Mouse (Mus musculus) heart, embryonic 14.5 days (tissue): ENCODE measurements around the gene Pax5. TPM values are rescaled to one million over a fixed set of nuclear protein-coding genes. Genes with fewer than 3 reads are reported as not detected.

Experiments
- ATAC-seq: fragments of 200-750 bp; cut with Nextera tagmentation; 2 replicates; pipeline ENCODE4 v1.8.0; 2017; ENCODE audit warnings: low read depth, moderate TSS enrichment; ENCODE audit not compliant: insufficient number of reproducible peaks, insufficient read depth, low FRiP score
- H3K27ac ChIP-seq, 2 experiments: fragments of 200-500 bp in 1 of 2; fragments of 300-500 bp in 1 of 2; sonication (generic) in 1 of 2; replicated peaks in 1 of 2; 2 replicates each; pipeline ENCODE4 v1.5.1; 2012 to 2014; ENCODE audit warnings: low read depth in 2 of 2, low read length in 2 of 2, control low read depth in 1 of 2, mild to moderate bottlenecking in 1 of 2, mixed read lengths in 1 of 2; ENCODE audit not compliant: control insufficient read depth in 1 of 2, insufficient read depth in 1 of 2
- H3K27me3 ChIP-seq: fragments of 300-500 bp; sonication (generic); 2 replicates; pipeline ENCODE4 v1.6.1; 2014; ENCODE audit warnings: mild to moderate bottlenecking, low read length, control low read depth; ENCODE audit not compliant: control insufficient read depth, insufficient read depth
- H3K36me3 ChIP-seq: fragments of 300-500 bp; sonication (generic); 2 replicates; pipeline ENCODE4 v1.6.1; 2014; ENCODE audit warnings: mild to moderate bottlenecking, control low read depth, low read length, mixed read lengths; ENCODE audit not compliant: control insufficient read depth, insufficient read depth
- H3K4me1 ChIP-seq, 2 experiments: fragments of 200-500 bp in 1 of 2; fragments of 300-500 bp in 1 of 2; sonication (generic) in 1 of 2; 2 replicates each; pipeline ENCODE4 v1.6.1; 2012 to 2014; ENCODE audit warnings: low read length in 2 of 2, control low read depth in 1 of 2, mixed read lengths in 1 of 2; ENCODE audit not compliant: control insufficient read depth in 2 of 2, insufficient read depth in 2 of 2
- H3K4me2 ChIP-seq: fragments of 300-500 bp; sonication (generic); 2 replicates; pipeline ENCODE4 v1.6.1; 2014; ENCODE audit warnings: mild to moderate bottlenecking, low read length
- H3K4me3 ChIP-seq, 2 experiments: fragments of 200-500 bp in 1 of 2; fragments of 300-500 bp in 1 of 2; sonication (generic) in 1 of 2; 2 replicates each; pipeline ENCODE4 v1.5.1; 2012 to 2014; ENCODE audit warnings: low read length in 2 of 2, mild to moderate bottlenecking in 2 of 2, control low read depth in 1 of 2, low read depth in 1 of 2, moderate library complexity in 1 of 2; ENCODE audit not compliant: control insufficient read depth in 1 of 2, insufficient read depth in 1 of 2
- H3K9ac ChIP-seq: fragments of 300-500 bp; sonication (generic); 2 replicates; pipeline ENCODE4 v1.6.1; 2014; ENCODE audit warnings: mild to moderate bottlenecking, low read length
- H3K9me3 ChIP-seq: fragments of 300-500 bp; sonication (generic); 2 replicates; pipeline ENCODE4 v1.6.1; 2016; ENCODE audit warnings: low read length, control low read depth; ENCODE audit not compliant: control insufficient read depth
- WGBS: fragments of 180-500 bp; shearing (Covaris S2); extraction: QIAGEN DNeasy Blood & Tissue Kit; methylation state at CpG from one replicate; pipeline ENCODE4 v1.1.7; 2014; 5-methylcytosine and 5-hydroxymethylcytosine counted together
- polyA plus RNA-seq: library from polyadenylated mRNA; unstranded; fragments of >200 nt; fragmentation: Nextera tagmentation; extraction: Ambion mirVana; gene quantifications from 2 replicates; pipeline ENCODE4 v1.2.1, GENCODE M21; 2014

The Pax5 gene
- polyA plus RNA-seq, 1 experiment from 2014 or later = not detected

DNA sequence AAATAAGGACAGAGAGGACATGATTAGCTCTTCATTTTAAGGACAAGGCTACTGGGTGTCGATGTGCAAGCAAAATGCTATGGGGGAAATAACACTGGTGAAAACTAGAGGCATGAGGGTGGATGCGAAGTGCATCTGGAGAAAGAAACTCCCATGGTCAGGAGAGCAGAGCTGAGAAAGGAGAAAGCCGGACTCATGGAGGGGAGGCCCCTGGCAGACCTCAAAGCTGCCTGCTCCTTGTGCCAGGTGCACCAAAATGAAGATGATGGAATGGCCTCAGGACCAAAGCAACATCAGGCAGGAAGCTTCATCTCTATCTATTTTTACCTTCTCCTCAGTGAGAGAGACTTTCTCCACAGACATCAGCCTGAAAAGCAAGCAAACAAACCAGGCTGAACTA, 7.4 kb upstream of the Pax5 start:
- H3K27me3 ChIP-seq = peaks cover 68% of the 10 kb centered on the region
- no peaks in the 10 kb centered on the region for H3K9me3 ChIP-seq
- no peak overlapping the region for H3K9ac ChIP-seq
- WGBS = 67% methylated on average over 3 of the region's 3 CpGs
- H3K27ac ChIP-seq = no peak overlapping the region
- H3K4me2 ChIP-seq = no peak overlapping the region
- no peak for ATAC-seq
- H3K4me1 ChIP-seq = peaks cover 0 to 3% of the 10 kb centered on the region in 2 experiments; a peak in 2 of 4 replicates
- no peak overlapping the region for H3K4me3 ChIP-seq
- no peaks in the 10 kb centered on the region for H3K36me3 ChIP-seq

DNA sequence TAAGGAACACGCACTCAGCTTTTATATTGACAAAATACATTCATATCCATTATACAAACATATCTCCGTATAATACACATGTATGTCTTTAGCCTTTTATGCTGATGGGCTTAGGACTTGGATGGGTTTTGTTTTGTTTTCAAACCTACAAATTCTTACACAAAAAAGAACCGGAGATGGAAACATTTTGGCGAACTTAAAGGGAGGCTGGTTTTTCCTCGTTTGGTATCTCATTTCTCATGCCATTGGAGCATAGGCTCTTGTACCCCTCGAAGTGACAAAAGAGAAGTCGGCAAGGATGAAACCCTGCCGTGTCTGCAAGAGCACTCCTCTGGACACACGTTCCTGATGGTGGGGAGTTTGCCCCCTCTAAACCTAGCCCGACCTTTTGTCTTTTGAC, 6.1 kb upstream of the Pax5 start:
- Histone ChIP-seq H3K4me3 (no peak overlapping the region), H3K27me3 (peaks cover 80% of the 10 kb centered on the region), H3K4me1 (peaks cover 0 to 9% of the 10 kb centered on the region in 2 experiments; a peak in 3 of 4 replicates), H3K36me3 (no peaks in the 10 kb centered on the region), H3K27ac (no peak overlapping the region), H3K9me3 (no peaks in the 10 kb centered on the region), H3K4me2 (no peak overlapping the region), H3K9ac (no peak overlapping the region)
- WGBS = 5% methylated on average over 10 of the region's 10 CpGs
- ATAC-seq = no peak

DNA sequence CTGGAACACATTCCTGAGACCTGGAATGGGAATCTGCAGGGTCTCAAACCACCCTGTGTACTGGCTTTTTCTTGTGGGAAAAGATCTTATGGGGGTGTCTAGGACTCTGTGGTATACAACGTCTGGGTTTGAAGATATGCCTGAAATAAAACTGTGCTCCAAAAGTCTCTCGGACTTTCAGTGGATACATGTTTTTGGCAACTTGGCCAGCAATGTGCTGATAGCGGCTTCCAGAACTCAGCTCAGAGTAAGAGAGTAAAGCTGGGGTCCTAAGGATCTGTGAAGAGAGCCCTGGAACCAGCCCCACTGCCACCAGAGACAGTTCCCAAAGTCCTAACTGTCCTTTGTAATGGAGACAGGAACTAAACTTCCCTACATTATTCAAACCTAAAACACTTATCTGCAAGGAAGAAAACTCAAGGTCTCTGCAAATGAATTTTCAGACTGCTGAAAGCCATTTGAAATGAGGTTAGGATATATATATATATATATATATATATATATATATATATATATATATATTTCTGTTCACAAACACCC, 5.4 kb upstream of the Pax5 start:
- Histone ChIP-seq H3K4me3 (no peak overlapping the region), H3K27me3 (peaks cover 87% of the 10 kb centered on the region), H3K36me3 (no peaks in the 10 kb centered on the region), H3K4me2 (no peak overlapping the region), H3K27ac (no peak overlapping the region), H3K4me1 (peaks cover 0 to 9% of the 10 kb centered on the region in 2 experiments; a peak in 3 of 4 replicates), H3K9ac (no peak overlapping the region), H3K9me3 (no peaks in the 10 kb centered on the region)
- ATAC-seq = no peak
- 12% methylated on average over 3 of the region's 3 CpGs for WGBS

DNA sequence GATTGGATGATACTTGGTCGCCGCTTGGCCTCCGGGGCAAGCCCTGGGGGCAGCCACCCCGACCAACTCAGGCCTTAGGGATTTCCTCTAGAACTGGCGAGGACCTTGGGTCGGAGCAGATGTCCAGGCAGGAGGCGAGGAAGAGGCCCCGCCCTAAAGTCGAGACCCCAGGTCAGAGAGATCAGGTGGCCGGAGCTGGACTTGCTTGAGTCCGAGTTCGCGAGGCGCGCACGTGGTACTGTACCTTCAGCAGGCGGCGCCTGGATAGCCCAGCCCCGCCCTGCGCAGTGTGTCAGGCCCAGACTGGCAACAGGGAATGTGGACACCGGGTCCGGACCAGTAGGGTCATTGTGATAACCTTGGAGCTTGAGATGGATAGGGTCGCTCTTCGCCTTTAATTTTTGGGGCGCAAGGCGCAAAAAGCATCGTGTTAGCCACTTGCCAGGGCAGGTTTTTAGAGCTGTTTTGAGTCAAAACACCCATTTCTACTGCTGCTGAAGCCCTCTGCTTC, 3.9 kb upstream of the Pax5 start:
- WGBS = under 1% methylated on average over 27 of the region's 27 CpGs
- no peak overlapping the region for H3K9ac ChIP-seq
- H3K4me3 ChIP-seq = peak overlapping the region in 1 of 2 experiments; percentile 1; a peak in 1 of 4 replicates
- peaks cover 93% of the 10 kb centered on the region for H3K27me3 ChIP-seq
- H3K4me2 ChIP-seq = no peak overlapping the region
- ATAC-seq = no peak
- no peaks in the 10 kb centered on the region for H3K36me3 ChIP-seq
- no peak overlapping the region for H3K27ac ChIP-seq
- H3K4me1 ChIP-seq = peaks cover 0 to 9% of the 10 kb centered on the region in 2 experiments; a peak in 3 of 4 replicates
- H3K9me3 ChIP-seq = no peaks in the 10 kb centered on the region

DNA sequence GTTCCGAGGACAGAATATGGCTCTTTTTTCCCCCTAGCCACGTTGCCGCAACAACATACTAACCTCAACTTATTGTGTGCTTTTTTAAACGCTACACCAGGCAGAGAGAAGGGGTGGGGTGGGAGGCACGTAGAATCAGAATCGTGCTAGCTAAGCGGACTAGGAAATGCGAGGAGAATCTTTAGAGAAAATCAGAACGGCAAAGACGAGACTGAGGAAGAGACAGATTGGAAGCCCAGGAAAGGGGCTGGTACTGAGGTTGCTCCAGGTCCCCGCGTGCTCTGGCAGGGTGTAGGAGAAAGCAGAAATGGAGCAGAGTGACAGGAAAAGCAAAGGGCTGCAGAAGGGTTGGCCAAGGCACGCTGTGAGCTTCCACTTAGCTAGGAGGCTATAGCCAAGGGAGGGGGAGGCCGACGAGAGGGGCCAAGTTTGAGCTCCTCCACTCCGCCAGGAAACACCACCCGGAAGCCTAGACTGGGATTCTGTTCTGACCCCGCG, 3.3 kb upstream of the Pax5 start:
- ATAC-seq = no peak
- peaks cover 96% of the 10 kb centered on the region for H3K27me3 ChIP-seq
- H3K9me3 ChIP-seq = no peaks in the 10 kb centered on the region
- H3K4me1 ChIP-seq = peaks cover 0 to 9% of the 10 kb centered on the region in 2 experiments; a peak in 3 of 4 replicates
- no peak overlapping the region for H3K27ac ChIP-seq
- no peak overlapping the region for H3K9ac ChIP-seq
- WGBS = 2% methylated on average over 19 of the region's 19 CpGs
- H3K4me2 ChIP-seq = no peak overlapping the region
- no peaks in the 10 kb centered on the region for H3K36me3 ChIP-seq
- peak overlapping the region in 1 of 2 experiments; percentile 1; a peak in 1 of 4 replicates for H3K4me3 ChIP-seq

DNA sequence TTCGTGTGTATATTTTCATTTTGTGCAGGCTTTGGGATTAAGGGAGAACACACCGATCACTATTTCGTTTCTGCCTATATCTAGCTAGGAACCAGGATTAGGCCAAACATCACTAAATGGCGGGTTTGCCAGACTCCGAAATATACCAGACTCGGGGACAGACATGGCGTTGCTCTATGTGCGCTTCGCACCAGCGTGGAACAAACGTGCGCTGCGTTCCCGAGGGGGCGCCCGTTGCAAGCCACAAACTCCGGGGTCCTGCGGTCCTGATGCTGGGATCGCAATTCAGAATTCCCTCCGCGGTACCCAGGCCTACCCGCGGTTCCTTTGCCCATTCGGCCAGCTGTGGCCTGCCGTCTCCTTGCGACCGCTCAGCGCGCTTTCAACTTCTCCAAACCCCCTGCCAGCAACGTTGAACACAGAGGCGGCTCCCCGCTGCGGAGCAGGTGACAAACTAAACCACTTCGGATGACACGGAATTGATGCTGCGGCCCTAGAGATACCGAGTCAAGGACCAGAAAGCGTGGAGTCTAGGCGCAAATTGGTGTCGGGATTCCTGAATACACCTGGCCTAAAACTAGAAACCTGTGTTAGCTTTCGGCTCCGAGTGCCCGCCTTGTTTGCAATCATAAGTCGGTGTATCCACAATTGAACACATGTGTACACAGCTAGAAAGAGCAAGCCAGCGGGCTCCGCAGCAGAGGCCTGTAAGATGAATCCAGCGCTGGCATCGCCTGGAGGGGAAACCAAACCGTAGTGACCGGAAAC, 2.7 kb upstream of the Pax5 start:
- Histone ChIP-seq H3K36me3 (no peaks in the 10 kb centered on the region), H3K9me3 (no peaks in the 10 kb centered on the region), H3K27me3 (peaks cover 96% of the 10 kb centered on the region), H3K9ac (no peak overlapping the region), H3K4me1 (peaks cover 0 to 9% of the 10 kb centered on the region in 2 experiments; a peak in 3 of 4 replicates), H3K4me3 (peak overlapping the region in 1 of 2 experiments; percentile 19; a peak in 2 of 4 replicates), H3K27ac (no peak overlapping the region), H3K4me2 (peak overlapping the region; percentile 38; the same call in 1 of the 2 replicates)
- WGBS = 2% methylated on average over 50 of the region's 50 CpGs
- no peak for ATAC-seq

DNA sequence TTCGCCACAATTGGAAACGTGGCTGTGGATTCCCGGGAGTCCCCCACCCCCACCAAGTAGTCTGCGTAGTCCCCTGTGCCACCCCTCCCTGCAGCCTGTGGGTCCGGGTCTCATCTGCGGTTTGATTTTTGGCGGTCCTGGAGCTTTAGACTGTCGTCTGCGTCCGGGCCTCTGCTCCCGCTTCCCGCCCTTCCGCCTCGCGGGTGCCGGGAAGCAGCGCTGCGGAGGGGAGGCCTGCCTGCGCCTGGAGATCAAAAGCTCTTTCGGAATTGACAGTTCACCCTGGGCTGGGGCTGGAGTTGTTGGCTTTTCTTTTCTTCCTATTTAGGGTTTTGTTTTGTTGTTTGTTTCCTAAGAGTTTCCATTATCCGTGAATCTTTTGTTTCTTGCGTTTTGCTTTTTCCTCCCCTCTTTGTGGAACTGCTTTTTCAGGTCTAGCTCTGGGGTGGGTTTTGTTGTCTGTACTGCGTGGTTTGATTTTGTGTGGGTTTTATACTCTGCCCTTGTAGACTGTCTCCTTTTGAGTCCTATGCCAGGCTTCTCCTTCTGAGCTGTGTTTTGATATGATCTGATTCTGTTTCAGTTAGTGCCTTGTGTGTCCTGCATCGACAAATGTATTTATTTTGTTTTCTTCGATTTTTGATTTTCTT, 1.9 kb upstream of the Pax5 start:
- peak overlapping the region in 1 of 2 experiments; percentile 22; a peak in 2 of 4 replicates for H3K4me3 ChIP-seq
- H3K36me3 ChIP-seq = no peaks in the 10 kb centered on the region
- no peak overlapping the region for H3K9ac ChIP-seq
- no peak for ATAC-seq
- H3K27ac ChIP-seq = no peak overlapping the region
- H3K27me3 ChIP-seq = peaks cover 96% of the 10 kb centered on the region
- H3K4me2 ChIP-seq = peak overlapping the region; percentile 38
- no peaks in the 10 kb centered on the region for H3K9me3 ChIP-seq
- WGBS = 2% methylated on average over 24 of the region's 25 CpGs
- H3K4me1 ChIP-seq = peaks cover 0 to 9% of the 10 kb centered on the region in 2 experiments; a peak in 3 of 4 replicates
